Comparison of ENCODE assay signal across 16 mouse cellular contexts in the genomic region with DNA sequence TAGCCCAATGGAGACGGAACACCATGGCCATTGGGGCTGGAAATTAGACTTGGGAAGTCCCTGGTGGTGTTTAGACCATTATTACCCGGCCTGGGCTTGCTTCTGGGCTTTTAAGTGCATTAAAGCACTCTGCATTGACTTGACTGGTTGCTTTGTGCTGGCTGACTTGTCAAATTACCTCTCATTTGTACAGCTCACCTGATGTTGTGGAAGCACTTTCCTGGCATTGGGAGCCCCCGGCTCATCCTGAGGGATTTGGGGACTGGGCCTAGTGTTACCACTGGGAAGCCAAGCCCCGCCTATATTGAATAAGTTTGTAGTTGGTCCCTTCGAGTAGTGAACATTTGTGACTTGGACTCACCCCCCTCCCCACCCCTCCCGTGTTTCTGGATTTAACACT.
"Had no signal": no experiment of that assay in that cellular context is flagged by ENCODE, and none has a peak within 500 bp of the region (broad histone marks: within the 10 kb centered on the region; RNA-seq: fewer than 3 reads in every experiment).

No protein-coding gene starts in this region.

- H3K4me3 ChIP-seq: neural tube, embryonic 13.5 days; neural tube, embryonic 15.5 days; stomach, embryonic 15.5 days had no signal

- H3K9me3 ChIP-seq: neural tube, embryonic 13.5 days; neural tube, embryonic 15.5 days; stomach, embryonic 15.5 days had no signal

- H3K4me2 ChIP-seq: neural tube, embryonic 13.5 days; neural tube, embryonic 15.5 days; stomach, embryonic 15.5 days had no signal

- DNase-seq: retina, postnatal 1 day; right cerebral cortex, adult 18-20 months; right cerebral cortex, postnatal 14 days; right cerebral cortex, postnatal 25 days; right cerebral cortex, postnatal 4 days; spleen, adult 18-20 months; thymus, adult 18-20 months; thymus, adult 2 months; thymus, postnatal 14 days; thymus, postnatal 25 days; thymus, postnatal 36 days; thymus, postnatal 4 days had no signal

- H3K27ac ChIP-seq: neural tube, embryonic 13.5 days; neural tube, embryonic 15.5 days; stomach, embryonic 15.5 days; stomach, postnatal 0 days had no signal

- H3K27me3 ChIP-seq: neural tube, embryonic 13.5 days; neural tube, embryonic 15.5 days; stomach, embryonic 15.5 days had no signal

- H3K36me3 ChIP-seq: neural tube, embryonic 13.5 days; neural tube, embryonic 15.5 days; stomach, embryonic 15.5 days had no signal

- H3K4me1 ChIP-seq: neural tube, embryonic 13.5 days; neural tube, embryonic 15.5 days; stomach, embryonic 15.5 days had no signal

- H3K9ac ChIP-seq: neural tube, embryonic 13.5 days; neural tube, embryonic 15.5 days; stomach, embryonic 15.5 days had no signal
